Mouse (Mus musculus): ENCODE data around the gene Abhd6. TPM values are rescaled to one million over a fixed set of nuclear protein-coding genes. Genes with fewer than 3 reads are reported as not detected.

Abhd6 gene
- polyA plus RNA-seq, 1 experiment from 2014 or later: 14.1 TPM

- WGBS: 82% methylated on average over 13 of the region's 13 CpGs
- ATAC-seq: no peak
- no peak overlapping the region for H3K27ac ChIP-seq (ENCODE audit: low read length)
Measured at GRCm38 (mm10) chr14:8032087-8032944, 29.6 kb downstream of the Abhd6 start.

GRCm38 (mm10) chr14:8034561-8034960 lies 31.9 kb downstream of the Abhd6 start:
- no peaks in the 10 kb centered on the region for H3K4me1 ChIP-seq (ENCODE audit: control insufficient read depth, insufficient read depth, low read length)
- 76% methylated on average over 5 of the region's 5 CpGs for WGBS
- ATAC-seq: no peak

More at GRCm38 (mm10) chr14:8032087-8032944, 29.6 kb downstream of the Abhd6 start:
- H3K9ac ChIP-seq (ENCODE audit: low read depth, low read length): no peak overlapping the region
- H3K4me2 ChIP-seq (ENCODE audit: low read depth, low read length): no peak overlapping the region
- H3K4me3 ChIP-seq (ENCODE audit: low read length): no peak overlapping the region
- no peaks in the 10 kb centered on the region for H3K27me3 ChIP-seq (replicated peaks; ENCODE audit: control insufficient read depth, insufficient read depth, low read length)
- H3K36me3 ChIP-seq (ENCODE audit: control insufficient read depth, insufficient read depth, low read length): no peaks in the 10 kb centered on the region
- H3K9me3 ChIP-seq (ENCODE audit: control insufficient read depth, low read length): no peaks in the 10 kb centered on the region
- H3K4me1 ChIP-seq (ENCODE audit: control insufficient read depth, insufficient read depth, low read length): no peaks in the 10 kb centered on the region

GRCm38 (mm10) chr14:8035951-8036350 lies 33.2 kb downstream of the Abhd6 start:
- Histone ChIP-seq H3K4me2 (ENCODE audit: low read depth, low read length) (no peak overlapping the region), H3K9ac (ENCODE audit: low read depth, low read length) (no peak overlapping the region), H3K4me1 (ENCODE audit: control insufficient read depth, insufficient read depth, low read length) (no peaks in the 10 kb centered on the region), H3K4me3 (ENCODE audit: low read length) (no peak overlapping the region), H3K9me3 (ENCODE audit: control insufficient read depth, low read length) (no peaks in the 10 kb centered on the region), H3K27me3 (replicated peaks; ENCODE audit: control insufficient read depth, insufficient read depth, low read length) (no peaks in the 10 kb centered on the region), H3K36me3 (ENCODE audit: control insufficient read depth, insufficient read depth, low read length) (no peaks in the 10 kb centered on the region), H3K27ac (ENCODE audit: low read length) (no peak overlapping the region)
- no peak for ATAC-seq
- 84% methylated on average over 6 of the region's 6 CpGs for WGBS

More at GRCm38 (mm10) chr14:8034561-8034960, 31.9 kb downstream of the Abhd6 start:
- Histone ChIP-seq H3K9ac (ENCODE audit: low read depth, low read length) (no peak overlapping the region), H3K27me3 (replicated peaks; ENCODE audit: control insufficient read depth, insufficient read depth, low read length) (no peaks in the 10 kb centered on the region), H3K9me3 (ENCODE audit: control insufficient read depth, low read length) (no peaks in the 10 kb centered on the region), H3K4me3 (ENCODE audit: low read length) (no peak overlapping the region), H3K36me3 (ENCODE audit: control insufficient read depth, insufficient read depth, low read length) (no peaks in the 10 kb centered on the region), H3K27ac (ENCODE audit: low read length) (no peak overlapping the region), H3K4me2 (ENCODE audit: low read depth, low read length) (no peak overlapping the region)

GRCm38 (mm10) chr14:8036406-8036805 lies 33.7 kb downstream of the Abhd6 start:
- no peaks in the 10 kb centered on the region for H3K27me3 ChIP-seq (replicated peaks; ENCODE audit: control insufficient read depth, insufficient read depth, low read length)
- H3K9ac ChIP-seq (ENCODE audit: low read depth, low read length): no peak overlapping the region
- H3K4me3 ChIP-seq (ENCODE audit: low read length): no peak overlapping the region
- H3K27ac ChIP-seq (ENCODE audit: low read length): no peak overlapping the region
- H3K9me3 ChIP-seq (ENCODE audit: control insufficient read depth, low read length): no peaks in the 10 kb centered on the region
- no peak for ATAC-seq
- no peaks in the 10 kb centered on the region for H3K36me3 ChIP-seq (ENCODE audit: control insufficient read depth, insufficient read depth, low read length)
- 85% methylated on average over 5 of the region's 5 CpGs for WGBS
- H3K4me1 ChIP-seq (ENCODE audit: control insufficient read depth, insufficient read depth, low read length): no peaks in the 10 kb centered on the region
- no peak overlapping the region for H3K4me2 ChIP-seq (ENCODE audit: low read depth, low read length)

DNA sequence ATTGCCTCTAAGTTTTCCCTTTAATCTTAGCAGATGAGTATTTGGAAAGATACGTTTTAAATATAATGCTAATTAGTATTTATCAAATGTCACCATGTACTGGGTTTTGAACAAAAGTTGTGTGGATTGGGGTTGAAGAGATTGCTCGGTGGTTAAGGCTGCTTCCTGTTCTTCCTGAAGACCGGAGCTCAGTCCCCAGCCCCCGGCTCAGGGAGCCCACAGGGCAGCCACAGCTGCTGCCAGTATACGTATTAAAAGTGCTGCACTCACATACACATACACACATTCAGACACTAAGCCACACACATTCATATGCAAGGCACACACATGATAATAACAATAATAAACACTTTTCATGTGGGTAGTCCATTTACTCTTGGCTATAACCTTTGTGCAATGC lies 35.4 kb downstream of the Abhd6 start:
- WGBS: 72% methylated on average over 5 of the region's 5 CpGs
- no peaks in the 10 kb centered on the region for H3K9me3 ChIP-seq (ENCODE audit: control insufficient read depth, low read length)

DNA sequence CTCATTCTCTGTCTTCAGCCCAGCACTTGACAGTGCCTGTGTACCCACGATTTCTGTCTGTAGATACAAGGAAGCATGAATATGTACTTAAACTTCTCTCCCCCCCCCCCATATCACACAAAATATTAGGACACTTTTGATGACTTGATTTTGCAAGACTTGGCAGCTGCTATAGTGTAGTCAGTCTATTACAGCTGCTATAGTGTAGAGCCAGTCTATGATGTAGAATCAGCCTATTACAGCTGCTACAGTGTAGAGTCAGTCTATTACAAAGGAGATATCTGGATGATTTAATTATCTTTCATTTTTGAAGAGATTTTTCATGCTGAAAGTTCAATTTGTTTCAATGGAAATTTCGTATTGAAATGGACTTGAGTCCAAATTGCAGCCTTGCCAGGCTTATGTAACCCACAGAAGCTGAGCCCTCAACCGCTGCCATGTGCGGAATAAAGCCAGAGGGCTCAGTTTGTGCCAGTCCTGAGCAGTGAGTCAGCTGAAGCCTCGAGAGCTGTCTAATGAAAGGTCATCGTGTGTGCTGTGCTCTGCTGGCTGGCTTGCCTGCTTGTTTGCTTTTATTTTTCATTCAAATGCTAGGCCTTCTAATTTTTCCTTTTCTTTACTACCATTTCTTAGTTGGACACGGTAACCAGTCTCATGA lies 36.2 kb downstream of the Abhd6 start:
- H3K4me1 ChIP-seq (ENCODE audit: control insufficient read depth, insufficient read depth, low read length): no peaks in the 10 kb centered on the region
- H3K4me2 ChIP-seq (ENCODE audit: low read depth, low read length): no peak overlapping the region
- no peak overlapping the region for H3K9ac ChIP-seq (ENCODE audit: low read depth, low read length)
- no peaks in the 10 kb centered on the region for H3K9me3 ChIP-seq (ENCODE audit: control insufficient read depth, low read length)
- no peak overlapping the region for H3K4me3 ChIP-seq (ENCODE audit: low read length)
- no peaks in the 10 kb centered on the region for H3K27me3 ChIP-seq (replicated peaks; ENCODE audit: control insufficient read depth, insufficient read depth, low read length)
- H3K27ac ChIP-seq (ENCODE audit: low read length): no peak overlapping the region
- no peak for ATAC-seq
- WGBS: 81% methylated on average over 7 of the region's 7 CpGs
- H3K36me3 ChIP-seq (ENCODE audit: control insufficient read depth, insufficient read depth, low read length): no peaks in the 10 kb centered on the region

More for the DNA sequence above, 35.4 kb downstream of the Abhd6 start:
- no peak overlapping the region for H3K9ac ChIP-seq (ENCODE audit: low read depth, low read length)
- no peaks in the 10 kb centered on the region for H3K4me1 ChIP-seq (ENCODE audit: control insufficient read depth, insufficient read depth, low read length)
- no peaks in the 10 kb centered on the region for H3K27me3 ChIP-seq (replicated peaks; ENCODE audit: control insufficient read depth, insufficient read depth, low read length)
- no peak overlapping the region for H3K27ac ChIP-seq (ENCODE audit: low read length)
- no peak overlapping the region for H3K4me2 ChIP-seq (ENCODE audit: low read depth, low read length)
- H3K36me3 ChIP-seq (ENCODE audit: control insufficient read depth, insufficient read depth, low read length): no peaks in the 10 kb centered on the region
- H3K4me3 ChIP-seq (ENCODE audit: low read length): no peak overlapping the region
- no peak for ATAC-seq

- no peaks in the 10 kb centered on the region for H3K27me3 ChIP-seq (replicated peaks; ENCODE audit: control insufficient read depth, insufficient read depth, low read length)
- H3K4me1 ChIP-seq (ENCODE audit: control insufficient read depth, insufficient read depth, low read length): no peaks in the 10 kb centered on the region
- H3K36me3 ChIP-seq (ENCODE audit: control insufficient read depth, insufficient read depth, low read length): no peaks in the 10 kb centered on the region
- no peak overlapping the region for H3K27ac ChIP-seq (ENCODE audit: low read length)
- 76% methylated on average over 3 of the region's 3 CpGs for WGBS
- no peak overlapping the region for H3K9ac ChIP-seq (ENCODE audit: low read depth, low read length)
- no peak overlapping the region for H3K4me2 ChIP-seq (ENCODE audit: low read depth, low read length)
- H3K9me3 ChIP-seq (ENCODE audit: control insufficient read depth, low read length): no peaks in the 10 kb centered on the region
- H3K4me3 ChIP-seq (ENCODE audit: low read length): no peak overlapping the region
- no peak for ATAC-seq
Measured at GRCm38 (mm10) chr14:8040179-8040578, 37.5 kb downstream of the Abhd6 start.

- Histone ChIP-seq H3K27ac (ENCODE audit: low read length) (no peak overlapping the region), H3K4me1 (ENCODE audit: control insufficient read depth, insufficient read depth, low read length) (no peaks in the 10 kb centered on the region), H3K9me3 (ENCODE audit: control insufficient read depth, low read length) (no peaks in the 10 kb centered on the region), H3K9ac (ENCODE audit: low read depth, low read length) (no peak overlapping the region), H3K27me3 (replicated peaks; ENCODE audit: control insufficient read depth, insufficient read depth, low read length) (no peaks in the 10 kb centered on the region), H3K36me3 (ENCODE audit: control insufficient read depth, insufficient read depth, low read length) (no peaks in the 10 kb centered on the region), H3K4me2 (ENCODE audit: low read depth, low read length) (no peak overlapping the region), H3K4me3 (ENCODE audit: low read length) (no peak overlapping the region)
- WGBS: 86% methylated on average over 12 of the region's 12 CpGs
- ATAC-seq: no peak
Measured at GRCm38 (mm10) chr14:8040911-8041678, 38.4 kb downstream of the Abhd6 start.

DNA sequence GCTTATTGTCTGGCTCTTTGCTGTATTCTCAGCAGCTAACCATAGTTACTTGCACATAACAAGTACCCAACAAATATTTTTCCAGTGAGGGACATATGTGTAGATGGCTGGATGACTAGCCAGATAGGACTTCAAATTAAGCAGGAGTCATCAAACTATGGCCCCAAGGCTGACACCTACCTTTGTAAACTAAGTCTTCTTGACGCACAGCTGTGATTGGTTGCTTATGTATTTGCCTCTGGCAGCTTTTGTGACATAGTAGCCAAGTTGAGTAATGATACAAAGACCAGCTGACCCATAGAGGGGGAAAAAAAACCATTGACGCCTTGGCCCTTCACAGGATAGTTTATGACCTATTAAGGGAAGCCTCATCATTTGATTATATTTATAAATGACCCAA lies 39.4 kb downstream of the Abhd6 start:
- Histone ChIP-seq H3K4me2 (ENCODE audit: low read depth, low read length) (no peak overlapping the region), H3K9ac (ENCODE audit: low read depth, low read length) (no peak overlapping the region), H3K36me3 (ENCODE audit: control insufficient read depth, insufficient read depth, low read length) (no peaks in the 10 kb centered on the region), H3K4me3 (ENCODE audit: low read length) (no peak overlapping the region), H3K9me3 (ENCODE audit: control insufficient read depth, low read length) (no peaks in the 10 kb centered on the region), H3K4me1 (ENCODE audit: control insufficient read depth, insufficient read depth, low read length) (no peaks in the 10 kb centered on the region), H3K27ac (ENCODE audit: low read length) (no peak overlapping the region), H3K27me3 (replicated peaks; ENCODE audit: control insufficient read depth, insufficient read depth, low read length) (no peaks in the 10 kb centered on the region)
- 78% methylated on average over 2 of the region's 2 CpGs for WGBS
- no peak for ATAC-seq
